Mouse (Mus musculus): ENCODE data around the gene Pex14.
"Not testable (repeated sequence)": the region's sequence is repeated elsewhere in the genome, so short reads cannot be mapped to it uniquely, and the experiment has no call there.

Pex14 gene

GRCm38 (mm10) chr4:149099369-149100017, at the start of gene Pex14:
Gene Pex14 (minus strand): TSS chr4:149099876.
- peak; percentile 93 for DNase-seq

GRCm38 (mm10) chr4:149149196-149149595, 49.5 kb upstream of the Pex14 start:
- DNase-seq, result no peak

- DNase-seq, result no peak
Measured at GRCm38 (mm10) chr4:149148084-149148483, 48.4 kb upstream of the Pex14 start.

- no peak for DNase-seq
Measured at GRCm38 (mm10) chr4:149147528-149147927, 47.9 kb upstream of the Pex14 start.

- no peak for DNase-seq
Measured at GRCm38 (mm10) chr4:149145151-149145550, 45.5 kb upstream of the Pex14 start.

- DNase-seq, result peak; percentile 82
Measured at GRCm38 (mm10) chr4:149144459-149144858, 44.8 kb upstream of the Pex14 start.

GRCm38 (mm10) chr4:149143594-149143993, 43.9 kb upstream of the Pex14 start:
- DNase-seq, result no peak

GRCm38 (mm10) chr4:149138515-149138914, 38.8 kb upstream of the Pex14 start:
- DNase-seq, result no peak

- peak; percentile 86 for DNase-seq
Measured at GRCm38 (mm10) chr4:149136982-149137770, 37.5 kb upstream of the Pex14 start, which contains the start of gene Cenps. Gene Cenps (minus strand): TSS chr4:149137629.

- no peak for DNase-seq
Measured at GRCm38 (mm10) chr4:149136116-149136850, 36.6 kb upstream of the Pex14 start.

GRCm38 (mm10) chr4:149133395-149133794, 33.7 kb upstream of the Pex14 start:
- DNase-seq, result no peak

GRCm38 (mm10) chr4:149131789-149132565, 32.3 kb upstream of the Pex14 start:
- no peak for DNase-seq

- no peak for DNase-seq
Measured at GRCm38 (mm10) chr4:149131021-149131752, 31.5 kb upstream of the Pex14 start.

GRCm38 (mm10) chr4:149128467-149128866, 28.8 kb upstream of the Pex14 start:
- no peak for DNase-seq

- no peak for DNase-seq
Measured at GRCm38 (mm10) chr4:149126663-149127062, 27.0 kb upstream of the Pex14 start, which contains the start of gene Cort. Gene Cort (minus strand): TSS chr4:149126763.

- DNase-seq, result no peak
Measured at GRCm38 (mm10) chr4:149126115-149126509, 26.4 kb upstream of the Pex14 start.

GRCm38 (mm10) chr4:149125341-149126114, 25.9 kb upstream of the Pex14 start:
- no peak for DNase-seq

GRCm38 (mm10) chr4:149123432-149123831, 23.8 kb upstream of the Pex14 start:
- no peak for DNase-seq

- not testable (repeated sequence) for DNase-seq
Measured at GRCm38 (mm10) chr4:149119978-149120562, 20.4 kb upstream of the Pex14 start.

- DNase-seq, result peak; percentile 94
Measured at GRCm38 (mm10) chr4:149103875-149104561, 4.3 kb upstream of the Pex14 start, which contains the start of gene Dffa. Gene Dffa (plus strand): TSS chr4:149104146.
